Mouse (Mus musculus) brain, embryonic 14.5 days (tissue): Measurements from ENCODE around the gene Sipa1l3.

Experiments
- CTCF ChIP-seq: fragments of 200-500 bp; IDR thresholded peaks from 2 replicates; pipeline ENCODE4 v1.5.1; 2012; ENCODE audit warnings: inconsistent platforms, mild to moderate bottlenecking, moderate library complexity, borderline replicate concordance; ENCODE audit not compliant: insufficient read depth, insufficient read length; ENCODE audit errors: extremely low read depth
- POLR2A ChIP-seq: fragments of 200-500 bp; IDR thresholded peaks from 2 replicates; pipeline ENCODE4 v1.6.1; 2012; ENCODE audit warnings: mild to moderate bottlenecking, inconsistent platforms, borderline replicate concordance; ENCODE audit not compliant: poor library complexity, insufficient read depth, insufficient read length, severe bottlenecking; ENCODE audit errors: extremely low read depth

DNA sequence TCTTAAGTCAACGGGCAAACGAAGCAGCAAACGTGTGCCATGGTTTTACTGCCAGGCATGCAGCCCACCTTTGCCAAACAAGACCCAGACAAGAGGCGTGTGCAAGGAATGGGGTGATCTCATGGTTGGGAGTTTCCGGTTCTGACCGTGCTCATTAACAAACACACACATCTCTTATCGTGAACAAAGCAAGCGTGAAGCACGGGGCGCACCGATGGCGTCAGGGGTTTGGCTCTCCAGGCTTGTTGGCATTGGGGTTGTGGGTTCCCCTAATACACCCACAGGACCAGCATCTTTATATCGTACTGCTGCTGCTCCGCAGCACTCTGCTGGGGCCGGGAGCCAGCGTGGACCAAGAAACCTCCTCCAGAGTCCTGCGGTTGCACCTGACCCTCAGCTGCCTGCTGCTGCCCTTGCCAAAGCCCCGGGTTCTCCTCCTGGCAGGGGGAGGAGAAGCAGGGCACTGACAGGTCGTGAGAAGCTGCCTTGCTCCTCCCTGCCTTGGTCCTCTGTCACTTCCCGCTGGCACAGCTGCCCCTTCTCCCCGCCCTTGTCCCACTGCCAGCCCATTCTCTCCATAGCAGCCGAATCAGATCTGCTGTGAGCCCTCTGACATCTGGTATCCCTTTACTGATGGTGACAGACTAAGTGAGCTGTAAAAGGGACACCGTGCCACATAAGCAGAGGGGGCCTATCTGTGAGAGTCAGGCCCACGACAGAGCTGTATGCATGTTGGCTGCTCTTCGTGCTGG is 126.5 kb downstream of the Sipa1l3 start:
- TF ChIP-seq CTCF (no peak), POLR2A (no peak)
